Mouse (Mus musculus) MEL (cell line): Measurements from ENCODE around the gene Cldn10. TPM values are rescaled to one million over a fixed set of nuclear protein-coding genes. Genes with fewer than 3 reads are reported as not detected.

Source experiments
- DNase-seq: peaks from one replicate; pipeline ENCODE4 v3.0.0; 2011; ENCODE audit warnings: low read depth, low spot score
- H3K27ac ChIP-seq: 2 replicates; pipeline ENCODE4 v1.5.1; 2012; ENCODE audit warnings: low read depth, mild to moderate bottlenecking, control low read depth, low read length, moderate library complexity; ENCODE audit not compliant: control insufficient read depth
- H3K27me3 ChIP-seq, 2 experiments: fragments of 150-350 bp in 1 of 2; sonication (generic) in 1 of 2; 2 replicates each; pipeline ENCODE4 v1.6.1; 2012; ENCODE audit warnings: low read length in 2 of 2, mild to moderate bottlenecking in 2 of 2, improper control_type of control experiment in 1 of 2, moderate library complexity in 1 of 2; ENCODE audit not compliant: insufficient read depth in 2 of 2, control insufficient read depth in 1 of 2
- H3K36me3 ChIP-seq, 2 experiments: 2 replicates each; pipeline ENCODE4 v1.6.1; 2012 to 2014; ENCODE audit warnings: low read length in 2 of 2, improper control_type of control experiment in 1 of 2, inconsistent platforms in 1 of 2, mild to moderate bottlenecking in 1 of 2; ENCODE audit not compliant: insufficient read depth in 2 of 2, control insufficient read depth in 1 of 2
- H3K4me1 ChIP-seq, 2 experiments: fragments of 150-350 bp in 1 of 2; sonication (generic) in 1 of 2; 2 replicates each; pipeline ENCODE4 v1.6.1; 2012; ENCODE audit warnings: low read length in 2 of 2, improper control_type of control experiment in 1 of 2, mild to moderate bottlenecking in 1 of 2; ENCODE audit not compliant: insufficient read depth in 2 of 2, control insufficient read depth in 1 of 2
- H3K4me3 ChIP-seq, 2 experiments: fragments of 150-350 bp in 1 of 2; sonication (generic) in 1 of 2; 2 replicates each; pipeline ENCODE4 v1.5.1; 2012; ENCODE audit warnings: low read depth in 2 of 2, low read length in 2 of 2, mild to moderate bottlenecking in 2 of 2, moderate library complexity in 2 of 2, control low read depth in 1 of 2, improper control_type of control experiment in 1 of 2; ENCODE audit not compliant: control insufficient read depth in 1 of 2, insufficient read depth in 1 of 2
- H3K79me2 ChIP-seq: 2 replicates; pipeline ENCODE4 v1.6.1; 2012; ENCODE audit warnings: mild to moderate bottlenecking, low read length, moderate library complexity; ENCODE audit not compliant: control insufficient read depth, poor library complexity, insufficient read depth
- H3K9ac ChIP-seq: 2 replicates; pipeline ENCODE4 v1.6.1; 2012; ENCODE audit warnings: low read depth, mild to moderate bottlenecking, control low read depth, low read length, moderate library complexity; ENCODE audit not compliant: control insufficient read depth, poor library complexity, severe bottlenecking
- H3K9me3 ChIP-seq: fragments of 150-350 bp; sonication (generic); replicated peaks from 2 replicates; pipeline ENCODE4 v1.6.1; 2012; ENCODE audit warnings: mild to moderate bottlenecking, low read length, improper control_type of control experiment, moderate library complexity; ENCODE audit not compliant: insufficient read depth
- CHD1 ChIP-seq: IDR thresholded peaks from 2 replicates; pipeline ENCODE4 v1.6.1; 2012; ENCODE audit warnings: low read depth, mild to moderate bottlenecking, inconsistent platforms, low read length, improper control_type of control experiment
- CTCF ChIP-seq, 3 experiments: IDR thresholded peaks in 2 of 3; conservative IDR thresholded peaks in 1 of 3; 2 replicates each; pipeline ENCODE4 v1.5.1; 2011 to 2012; ENCODE audit warnings: low read length in 3 of 3, low read depth in 2 of 3, mild to moderate bottlenecking in 2 of 3, improper control_type of control experiment in 1 of 3, inconsistent platforms in 1 of 3, mixed read lengths in 1 of 3, moderate library complexity in 1 of 3; ENCODE audit not compliant: control insufficient read depth in 1 of 3, insufficient read depth in 1 of 3, poor library complexity in 1 of 3, severe bottlenecking in 1 of 3
- E2F4 ChIP-seq: IDR thresholded peaks from 2 replicates; pipeline ENCODE4 v1.6.1; 2011; ENCODE audit warnings: low read depth, low read length, improper control_type of control experiment, borderline replicate concordance
- EP300 ChIP-seq, 2 experiments: IDR thresholded peaks; 2 replicates each; pipeline ENCODE4 v1.6.1; 2011; ENCODE audit warnings: improper control_type of control experiment in 2 of 2, low read length in 2 of 2, low read depth in 1 of 2, mild to moderate bottlenecking in 1 of 2
- ETS1 ChIP-seq: IDR thresholded peaks from 2 replicates; pipeline ENCODE4 v1.6.1; 2012; ENCODE audit warnings: low read depth, mild to moderate bottlenecking, inconsistent platforms, low read length, improper control_type of control experiment, moderate library complexity
- JUND ChIP-seq: IDR thresholded peaks from 2 replicates; pipeline ENCODE4 v1.6.1; 2011; ENCODE audit warnings: low read depth, mild to moderate bottlenecking, improper control_type of control experiment, low read length
- MAX ChIP-seq: IDR thresholded peaks from 2 replicates; pipeline ENCODE4 v1.6.1; 2011; ENCODE audit warnings: low read length, improper control_type of control experiment
- MXI1 ChIP-seq: IDR thresholded peaks from 2 replicates; pipeline ENCODE4 v1.6.1; 2011; ENCODE audit warnings: mild to moderate bottlenecking, low read depth, low read length, improper control_type of control experiment
- MYB ChIP-seq: IDR thresholded peaks from 2 replicates; pipeline ENCODE4 v1.6.1; 2011; ENCODE audit warnings: mild to moderate bottlenecking, low read depth, low read length, improper control_type of control experiment
- NRF1 ChIP-seq: IDR thresholded peaks from 2 replicates; pipeline ENCODE4 v1.6.1; 2014; ENCODE audit warnings: low read depth, mild to moderate bottlenecking, inconsistent platforms, low read length, improper control_type of control experiment, moderate library complexity; ENCODE audit not compliant: poor library complexity, insufficient read depth, severe bottlenecking
- POLR2A ChIP-seq, 2 experiments: IDR thresholded peaks; 2 replicates each; pipeline ENCODE4 v1.6.1; 2011 to 2012; ENCODE audit warnings: low read length in 2 of 2, mild to moderate bottlenecking in 2 of 2, control low read depth in 1 of 2, improper control_type of control experiment in 1 of 2, low read depth in 1 of 2, moderate library complexity in 1 of 2; ENCODE audit not compliant: control insufficient read depth in 1 of 2, insufficient read depth in 1 of 2, poor library complexity in 1 of 2
- POLR2AphosphoS5 ChIP-seq: IDR thresholded peaks from 2 replicates; pipeline ENCODE4 v1.6.1; 2012; ENCODE audit warnings: low read depth, borderline replicate concordance, mild to moderate bottlenecking, inconsistent platforms, low read length, moderate library complexity, mixed read lengths
- RAD21 ChIP-seq: IDR thresholded peaks from 2 replicates; pipeline ENCODE4 v1.6.1; 2011; ENCODE audit warnings: mild to moderate bottlenecking, low read depth, low read length, improper control_type of control experiment
- RCOR1 ChIP-seq: IDR thresholded peaks from 2 replicates; pipeline ENCODE4 v1.6.1; 2012; ENCODE audit warnings: low read depth, mild to moderate bottlenecking, inconsistent platforms, low read length, improper control_type of control experiment
- TAL1 ChIP-seq: IDR thresholded peaks from 2 replicates; pipeline ENCODE4 v1.6.1; 2012; ENCODE audit warnings: mild to moderate bottlenecking, inconsistent platforms, low read length, moderate library complexity, mixed read lengths
- TBP ChIP-seq: IDR thresholded peaks from 2 replicates; pipeline ENCODE4 v1.8.0; 2011; ENCODE audit warnings: low read depth, low read length, improper control_type of control experiment
- UBTF ChIP-seq: IDR thresholded peaks from 2 replicates; pipeline ENCODE4 v1.6.1; 2012; ENCODE audit warnings: low read depth, mild to moderate bottlenecking, inconsistent platforms, low read length, improper control_type of control experiment, moderate library complexity, borderline replicate concordance; ENCODE audit not compliant: insufficient read depth
- ZC3H11A ChIP-seq: IDR thresholded peaks from 2 replicates; pipeline ENCODE4 v1.6.1; 2012; ENCODE audit warnings: low read depth, mild to moderate bottlenecking, inconsistent platforms, low read length, improper control_type of control experiment
- ZMIZ1 ChIP-seq: IDR thresholded peaks from 2 replicates; pipeline ENCODE4 v1.6.1; 2012; ENCODE audit warnings: low read depth, mild to moderate bottlenecking, inconsistent platforms, low read length, improper control_type of control experiment, moderate library complexity
- polyA plus RNA-seq, 2 experiments: library from polyadenylated mRNA; stranded (reverse) in 1 of 2; unstranded in 1 of 2; fragments of >175 nt in 1 of 2; fragments of >200 nt in 1 of 2; gene quantifications; 2 replicates each; pipeline versions ENCODE4 v1.2.1 to v1.2.4; 2012; ENCODE audit warnings: low replicate concordance in 2 of 2, low read depth in 1 of 2; ENCODE audit not compliant: insufficient read length in 2 of 2, insufficient read depth in 1 of 2, missing spikeins in 1 of 2
- total RNA-seq: library from RNA; depleted of rRNA; stranded (reverse); fragments of 300-350 nt; gene quantifications from 2 replicates; pipeline ENCODE4 v1.2.3, GENCODE M21; 2012

The Cldn10 gene
- total and polyA plus RNA-seq, 3 experiments = 0.17 TPM; not detected in 2

DNA sequence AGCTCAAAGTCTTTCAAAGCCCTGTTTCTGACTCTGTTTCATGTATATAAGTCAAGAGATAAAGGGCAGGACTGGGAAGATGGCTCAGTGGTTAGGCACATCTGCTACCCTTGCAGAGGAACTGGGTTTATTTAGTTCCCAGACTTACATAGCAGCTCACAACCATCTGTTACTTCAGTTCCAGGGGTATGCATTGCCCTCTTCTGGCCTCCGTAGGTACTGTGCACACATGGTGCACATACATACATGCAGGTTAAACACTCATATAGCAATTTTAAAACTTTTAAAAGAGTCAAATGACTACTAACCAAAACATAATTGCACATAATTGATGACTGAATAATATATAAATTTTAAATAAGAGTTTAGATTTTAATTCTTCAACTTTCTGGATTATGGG is 113.2 kb downstream of the Cldn10 start:
- DNase-seq = no peak
- H3K27ac ChIP-seq = no peak overlapping the region
- no peaks in the 10 kb centered on the region for H3K9me3 ChIP-seq
- H3K27me3 ChIP-seq = no peaks in the 10 kb centered on the region
- no peaks in the 10 kb centered on the region for H3K79me2 ChIP-seq
- H3K4me3 ChIP-seq = no peak overlapping the region
- H3K36me3 ChIP-seq = no peaks in the 10 kb centered on the region; a peak in 1 of 4 replicates
- TF ChIP-seq CTCF (IDR thresholded peaks at IDR 0.05 in 2 of 3, conservative IDR thresholded peaks at IDR 0.05 in 1 of 3; ENCODE audit: control insufficient read depth in 1 of 3, insufficient read depth in 1 of 3, low read depth in 2 of 3, low read length in 3 of 3, poor library complexity in 1 of 3, severe bottlenecking in 1 of 3) (peak in 1 of 3 experiments; percentile 6; a peak in 1 of 6 replicates), POLR2AphosphoS5 (no peak)
- H3K4me1 ChIP-seq = no peaks in the 10 kb centered on the region; a peak in 1 of 4 replicates
- H3K9ac ChIP-seq = no peak overlapping the region

GRCm38 (mm10) chr14:118903397-118903796 is 115.7 kb downstream of the Cldn10 start:
- H3K27ac ChIP-seq = no peak overlapping the region
- TF ChIP-seq E2F4 (no peak), CHD1 (no peak), RAD21 (no peak), POLR2A (IDR thresholded peaks at IDR 0.05; ENCODE audit: control insufficient read depth in 1 of 2, insufficient read depth in 1 of 2, low read depth in 1 of 2, low read length in 2 of 2, poor library complexity in 1 of 2) (no peak), ETS1 (no peak), JUND (no peak), EP300 (IDR thresholded peaks at IDR 0.05; ENCODE audit: low read depth in 1 of 2, low read length in 2 of 2) (no peak), TBP (no peak), MXI1 (no peak), ZMIZ1 (no peak), MAX (no peak), RCOR1 (no peak), NRF1 (no peak), ZC3H11A (no peak), UBTF (no peak), MYB (no peak), TAL1 (no peak)
- H3K4me1 ChIP-seq = no peaks in the 10 kb centered on the region; a peak in 1 of 4 replicates
- no peak for DNase-seq
- no peaks in the 10 kb centered on the region for H3K27me3 ChIP-seq
- no peak overlapping the region for H3K9ac ChIP-seq
- H3K4me3 ChIP-seq = no peak overlapping the region
- H3K36me3 ChIP-seq = no peaks in the 10 kb centered on the region; a peak in 1 of 4 replicates
- no peaks in the 10 kb centered on the region for H3K9me3 ChIP-seq
- H3K79me2 ChIP-seq = no peaks in the 10 kb centered on the region
